Mouse (Mus musculus) MEL (cell line): Measurements from ENCODE around the gene Psmd2.

Source experiments
- CHD2 ChIP-seq: IDR thresholded peaks from 2 replicates; pipeline ENCODE4 v1.6.1; 2011; ENCODE audit warnings: low read length, improper control_type of control experiment
- CTCF ChIP-seq, 3 experiments: IDR thresholded peaks in 2 of 3; conservative IDR thresholded peaks in 1 of 3; 2 replicates each; pipeline ENCODE4 v1.5.1; 2011 to 2012; ENCODE audit warnings: low read length in 3 of 3, low read depth in 2 of 3, mild to moderate bottlenecking in 2 of 3, improper control_type of control experiment in 1 of 3, inconsistent platforms in 1 of 3, mixed read lengths in 1 of 3, moderate library complexity in 1 of 3; ENCODE audit not compliant: control insufficient read depth in 1 of 3, insufficient read depth in 1 of 3, poor library complexity in 1 of 3, severe bottlenecking in 1 of 3
- E2F4 ChIP-seq: IDR thresholded peaks from 2 replicates; pipeline ENCODE4 v1.6.1; 2011; ENCODE audit warnings: low read depth, low read length, improper control_type of control experiment, borderline replicate concordance
- GATA1 ChIP-seq: IDR thresholded peaks from 2 replicates; pipeline ENCODE4 v1.6.1; 2011; ENCODE audit warnings: low read depth, low read length, improper control_type of control experiment
- MAFK ChIP-seq: IDR thresholded peaks from 2 replicates; pipeline ENCODE4 v1.6.1; 2011; ENCODE audit warnings: low read depth, mild to moderate bottlenecking, low read length, improper control_type of control experiment, borderline replicate concordance
- MAX ChIP-seq: IDR thresholded peaks from 2 replicates; pipeline ENCODE4 v1.6.1; 2011; ENCODE audit warnings: low read length, improper control_type of control experiment
- MAZ ChIP-seq: IDR thresholded peaks from 2 replicates; pipeline ENCODE4 v1.6.1; 2012; ENCODE audit warnings: low read depth, mild to moderate bottlenecking, inconsistent platforms, low read length, improper control_type of control experiment
- MEF2A ChIP-seq: IDR thresholded peaks from 2 replicates; pipeline ENCODE4 v1.6.1; 2014; ENCODE audit warnings: low read depth, mild to moderate bottlenecking, inconsistent platforms, low read length, improper control_type of control experiment; ENCODE audit not compliant: poor library complexity, insufficient replicate concordance, severe bottlenecking; ENCODE audit errors: extremely low read depth
- NELFE ChIP-seq: IDR thresholded peaks from 2 replicates; pipeline ENCODE4 v1.6.1; 2011; ENCODE audit warnings: low read depth, low read length, improper control_type of control experiment
- POLR2A ChIP-seq, 2 experiments: IDR thresholded peaks; 2 replicates each; pipeline ENCODE4 v1.6.1; 2011 to 2012; ENCODE audit warnings: low read length in 2 of 2, mild to moderate bottlenecking in 2 of 2, control low read depth in 1 of 2, improper control_type of control experiment in 1 of 2, low read depth in 1 of 2, moderate library complexity in 1 of 2; ENCODE audit not compliant: control insufficient read depth in 1 of 2, insufficient read depth in 1 of 2, poor library complexity in 1 of 2
- SIN3A ChIP-seq: IDR thresholded peaks from 2 replicates; pipeline ENCODE4 v1.6.1; 2012; ENCODE audit warnings: low read length, improper control_type of control experiment, inconsistent platforms
- TCF12 ChIP-seq: IDR thresholded peaks from 2 replicates; pipeline ENCODE4 v1.6.1; 2014; ENCODE audit warnings: low read depth, mild to moderate bottlenecking, inconsistent platforms, low read length, improper control_type of control experiment, moderate library complexity
- UBTF ChIP-seq: IDR thresholded peaks from 2 replicates; pipeline ENCODE4 v1.6.1; 2012; ENCODE audit warnings: low read depth, mild to moderate bottlenecking, inconsistent platforms, low read length, improper control_type of control experiment, moderate library complexity, borderline replicate concordance; ENCODE audit not compliant: insufficient read depth

- TF ChIP-seq E2F4 (no peak), CTCF (IDR thresholded peaks at IDR 0.05 in 2 of 3, conservative IDR thresholded peaks at IDR 0.05 in 1 of 3; ENCODE audit: control insufficient read depth in 1 of 3, insufficient read depth in 1 of 3, low read depth in 2 of 3, low read length in 3 of 3, poor library complexity in 1 of 3, severe bottlenecking in 1 of 3) (no peak), SIN3A (no peak), UBTF (no peak), POLR2A (IDR thresholded peaks at IDR 0.05; ENCODE audit: control insufficient read depth in 1 of 2, insufficient read depth in 1 of 2, low read depth in 1 of 2, low read length in 2 of 2, poor library complexity in 1 of 2) (no peak), MEF2A (no peak), MAX (no peak), MAFK (no peak), MAZ (no peak), CHD2 (no peak), TCF12 (no peak), GATA1 (no peak), NELFE (no peak)
Observed at GRCm38 (mm10) chr16:20675213-20675612, 23.8 kb downstream of the Psmd2 start.
